Mouse (Mus musculus): Measurements from ENCODE around the gene Zfp318. TPM values are rescaled to one million over a fixed set of nuclear protein-coding genes. Genes with fewer than 3 reads are reported as not detected.

Gene Zfp318
- 2.3 and 2.8 TPM in 2 replicates for polyA plus RNA-seq (2015; fragmentation: Nextera tagmentation; extraction: Ambion mirVana)

GRCm38 (mm10) chr17:46383294-46384060 lies at the start of gene Zfp318:
Gene Zfp318, plus strand, starts transcription at chr17:46383731.
- WGBS, result 1% methylated on average over 86 of the region's 105 CpGs
- ATAC-seq, result peak; percentile 99
- Histone ChIP-seq H3K4me1 (ENCODE audit: control insufficient read depth, insufficient read depth, low read length) (no peaks in the 10 kb centered on the region), H3K4me3 (ENCODE audit: low read length) (peak within 1 kb of the TSS; percentile 90), H3K9ac (ENCODE audit: low read depth, low read length) (peak within 1 kb of the TSS; percentile 96), H3K9me3 (ENCODE audit: control insufficient read depth, low read length) (no peaks in the 10 kb centered on the region), H3K27ac (ENCODE audit: low read length) (peak within 1 kb of the TSS; percentile 82), H3K4me2 (ENCODE audit: low read depth, low read length) (peak within 1 kb of the TSS; percentile 70), H3K27me3 (replicated peaks; ENCODE audit: control insufficient read depth, insufficient read depth, low read length) (no peaks in the 10 kb centered on the region), H3K36me3 (ENCODE audit: control insufficient read depth, insufficient read depth, low read length) (no peaks in the 10 kb centered on the region)

DNA sequence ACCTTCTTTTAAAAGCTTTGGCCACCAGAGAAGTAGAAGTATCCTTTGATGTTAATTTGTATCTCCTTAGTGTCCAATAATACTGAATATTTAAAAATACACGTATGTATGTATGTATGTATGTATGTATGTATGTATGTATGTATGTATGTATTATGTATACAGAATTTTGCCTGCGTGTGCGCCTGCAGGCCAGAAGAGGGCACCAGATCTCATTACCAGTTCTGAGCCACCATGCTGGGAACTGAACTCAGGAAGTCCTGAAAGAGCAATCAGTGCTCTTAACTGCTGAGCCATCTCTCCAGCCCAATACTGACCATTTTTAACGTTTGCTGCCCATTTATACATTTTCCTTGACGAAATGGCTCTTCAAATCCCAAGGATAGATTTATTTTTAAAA lies 47.1 kb upstream of the Zfp318 start:
- Histone ChIP-seq H3K4me2 (ENCODE audit: low read depth, low read length) (no peak overlapping the region), H3K4me1 (ENCODE audit: control insufficient read depth, insufficient read depth, low read length) (no peaks in the 10 kb centered on the region), H3K9ac (ENCODE audit: low read depth, low read length) (no peak overlapping the region), H3K36me3 (ENCODE audit: control insufficient read depth, insufficient read depth, low read length) (no peaks in the 10 kb centered on the region), H3K4me3 (ENCODE audit: low read length) (no peak overlapping the region), H3K9me3 (ENCODE audit: control insufficient read depth, low read length) (no peaks in the 10 kb centered on the region), H3K27ac (ENCODE audit: low read length) (no peak overlapping the region), H3K27me3 (replicated peaks; ENCODE audit: control insufficient read depth, insufficient read depth, low read length) (no peaks in the 10 kb centered on the region)
- no peak for ATAC-seq
- 28% methylated on average over 5 of the region's 5 CpGs for WGBS

- Histone ChIP-seq H3K4me1 (ENCODE audit: control insufficient read depth, insufficient read depth, low read length) (no peaks in the 10 kb centered on the region), H3K4me3 (ENCODE audit: low read length) (no peak overlapping the region), H3K9ac (ENCODE audit: low read depth, low read length) (no peak overlapping the region), H3K9me3 (ENCODE audit: control insufficient read depth, low read length) (peaks cover 9% of the 10 kb centered on the region; the same call in 1 of the 2 replicates), H3K4me2 (ENCODE audit: low read depth, low read length) (no peak overlapping the region), H3K36me3 (ENCODE audit: control insufficient read depth, insufficient read depth, low read length) (no peaks in the 10 kb centered on the region), H3K27me3 (replicated peaks; ENCODE audit: control insufficient read depth, insufficient read depth, low read length) (no peaks in the 10 kb centered on the region), H3K27ac (ENCODE audit: low read length) (no peak overlapping the region)
- 67% methylated on average over 7 of the region's 7 CpGs for WGBS
- no peak for ATAC-seq
These were observed 42.3 kb upstream of the Zfp318 start for GRCm38 (mm10) chr17:46341208-46341607.

DNA sequence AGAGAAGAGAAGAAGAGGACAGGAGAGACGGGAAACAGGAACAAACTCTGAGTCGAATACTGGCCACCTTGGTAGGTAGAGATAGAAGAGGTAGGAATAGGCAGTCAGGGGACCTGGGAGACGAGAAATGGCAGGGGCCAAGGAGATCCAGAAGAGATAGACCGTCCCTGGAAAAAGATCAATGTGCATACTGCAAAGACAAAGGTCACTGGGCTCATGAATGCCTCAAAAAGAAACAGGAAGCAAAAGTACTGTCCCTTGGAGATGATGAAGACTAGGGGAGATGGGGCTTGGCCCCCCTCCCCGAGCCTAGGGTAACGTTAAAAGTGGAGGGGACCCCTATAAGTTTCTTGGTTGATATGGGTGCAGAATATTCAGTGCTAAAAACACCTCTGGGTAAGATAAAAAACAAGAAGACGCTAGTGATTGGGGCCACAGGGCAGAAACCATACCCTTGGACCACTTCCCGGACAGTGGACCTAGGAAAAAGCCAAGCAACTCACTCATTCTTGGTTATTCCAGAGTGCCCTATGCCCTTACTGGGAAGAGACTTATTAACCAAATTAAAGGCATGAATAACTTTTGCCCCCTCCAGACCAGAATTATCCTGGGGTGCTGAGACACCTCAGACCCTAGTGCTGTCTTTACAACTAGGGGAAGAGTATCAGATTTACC lies 32.4 kb upstream of the Zfp318 start:
- ATAC-seq, result no peak
- no peak overlapping the region for H3K9ac ChIP-seq (ENCODE audit: low read depth, low read length)
- H3K4me1 ChIP-seq (ENCODE audit: control insufficient read depth, insufficient read depth, low read length), result no peaks in the 10 kb centered on the region
- whole genome bisulfite sequencing, result 86% methylated on average over 8 of the region's 8 CpGs
- H3K9me3 ChIP-seq (ENCODE audit: control insufficient read depth, low read length), result no peaks in the 10 kb centered on the region
- no peak overlapping the region for H3K4me3 ChIP-seq (ENCODE audit: low read length)
- H3K27me3 ChIP-seq (replicated peaks; ENCODE audit: control insufficient read depth, insufficient read depth, low read length), result no peaks in the 10 kb centered on the region
- no peaks in the 10 kb centered on the region for H3K36me3 ChIP-seq (ENCODE audit: control insufficient read depth, insufficient read depth, low read length)
- H3K4me2 ChIP-seq (ENCODE audit: low read depth, low read length), result no peak overlapping the region
- no peak overlapping the region for H3K27ac ChIP-seq (ENCODE audit: low read length)

DNA sequence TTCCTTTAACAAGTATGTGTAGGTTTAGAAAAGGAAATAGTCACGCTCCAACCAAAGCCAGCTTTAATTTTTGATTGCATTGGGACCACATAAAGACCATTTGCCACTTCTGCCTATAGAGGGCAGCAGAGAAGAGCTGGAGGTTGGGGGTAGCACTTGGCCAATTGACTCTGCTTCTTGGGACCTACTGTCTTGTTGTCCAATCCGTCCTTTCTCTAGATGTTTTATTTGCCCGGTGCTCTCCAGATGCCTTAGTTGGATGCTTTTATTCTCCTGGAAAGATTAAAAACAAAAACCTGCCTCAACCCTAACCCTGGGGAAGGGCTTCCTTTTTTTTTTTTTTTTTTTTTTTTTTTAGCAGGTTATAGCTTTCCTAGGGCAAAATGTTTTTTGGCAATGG lies 11.7 kb upstream of the Zfp318 start:
- Histone ChIP-seq H3K4me2 (ENCODE audit: low read depth, low read length) (no peak overlapping the region), H3K4me1 (ENCODE audit: control insufficient read depth, insufficient read depth, low read length) (no peaks in the 10 kb centered on the region), H3K9ac (ENCODE audit: low read depth, low read length) (no peak overlapping the region), H3K4me3 (ENCODE audit: low read length) (no peak overlapping the region), H3K27me3 (replicated peaks; ENCODE audit: control insufficient read depth, insufficient read depth, low read length) (no peaks in the 10 kb centered on the region), H3K9me3 (ENCODE audit: control insufficient read depth, low read length) (no peaks in the 10 kb centered on the region), H3K27ac (ENCODE audit: low read length) (no peak overlapping the region), H3K36me3 (ENCODE audit: control insufficient read depth, insufficient read depth, low read length) (no peaks in the 10 kb centered on the region)
- WGBS, result 72% methylated on average over 3 of the region's 3 CpGs
- ATAC-seq, result no peak

- Histone ChIP-seq H3K4me1 (ENCODE audit: control insufficient read depth, insufficient read depth, low read length) (no peaks in the 10 kb centered on the region), H3K4me3 (ENCODE audit: low read length) (no peak overlapping the region), H3K27me3 (replicated peaks; ENCODE audit: control insufficient read depth, insufficient read depth, low read length) (no peaks in the 10 kb centered on the region), H3K36me3 (ENCODE audit: control insufficient read depth, insufficient read depth, low read length) (no peaks in the 10 kb centered on the region), H3K4me2 (ENCODE audit: low read depth, low read length) (no peak overlapping the region), H3K27ac (ENCODE audit: low read length) (no peak overlapping the region), H3K9ac (ENCODE audit: low read depth, low read length) (no peak overlapping the region), H3K9me3 (ENCODE audit: control insufficient read depth, low read length) (no peaks in the 10 kb centered on the region)
- WGBS, result 90% methylated on average over 3 of the region's 3 CpGs
- no peak for ATAC-seq
These were observed 5.0 kb upstream of the Zfp318 start for GRCm38 (mm10) chr17:46378564-46378963.

DNA sequence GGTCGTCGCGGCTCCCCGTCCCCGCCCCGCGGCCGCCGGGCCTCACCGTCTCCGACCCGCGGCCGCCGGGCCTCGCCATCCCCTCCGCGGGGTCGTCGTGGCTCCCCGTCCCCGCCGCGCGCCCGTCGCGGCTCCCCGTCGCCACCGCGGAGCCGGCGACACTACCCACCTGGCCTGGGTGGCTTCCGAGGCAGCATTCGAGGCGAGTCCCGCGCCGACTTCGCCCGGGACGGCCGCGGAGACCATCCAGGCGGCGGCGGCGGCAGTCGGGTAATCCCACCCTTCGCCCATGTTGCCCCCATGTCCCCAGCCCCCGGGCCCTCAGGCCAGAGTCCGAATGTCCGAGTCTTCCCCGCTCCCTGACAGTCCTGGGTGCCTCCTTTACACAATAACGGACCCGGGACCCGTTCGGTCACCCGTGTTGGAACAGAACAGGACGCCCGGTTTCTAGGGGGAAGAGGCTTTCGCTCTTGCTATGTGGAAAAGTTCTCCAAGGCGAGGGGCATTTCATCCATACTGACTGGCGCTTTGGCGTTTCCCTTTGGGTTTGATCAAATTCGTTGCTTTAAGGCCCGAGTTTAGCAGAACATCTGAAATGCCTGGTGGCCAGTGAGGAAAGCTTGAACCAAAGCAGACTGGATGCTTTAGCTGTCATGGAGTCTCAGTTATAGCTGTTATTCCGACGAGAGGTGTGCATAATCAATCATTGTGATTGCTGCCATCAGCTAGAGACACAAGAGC lies 700 bp downstream of the Zfp318 start:
- Histone ChIP-seq H3K27ac (ENCODE audit: low read length) (peak overlapping the region; percentile 82), H3K9me3 (ENCODE audit: control insufficient read depth, low read length) (no peaks in the 10 kb centered on the region), H3K4me1 (ENCODE audit: control insufficient read depth, insufficient read depth, low read length) (no peaks in the 10 kb centered on the region), H3K27me3 (replicated peaks; ENCODE audit: control insufficient read depth, insufficient read depth, low read length) (no peaks in the 10 kb centered on the region), H3K4me3 (ENCODE audit: low read length) (peak overlapping the region; percentile 90), H3K9ac (ENCODE audit: low read depth, low read length) (peak overlapping the region; percentile 96), H3K36me3 (ENCODE audit: control insufficient read depth, insufficient read depth, low read length) (no peaks in the 10 kb centered on the region), H3K4me2 (ENCODE audit: low read depth, low read length) (peak overlapping the region; percentile 70)
- under 1% methylated on average over 68 of the region's 70 CpGs for WGBS
- no peak; the same call in 1 of the 2 replicates for ATAC-seq

DNA sequence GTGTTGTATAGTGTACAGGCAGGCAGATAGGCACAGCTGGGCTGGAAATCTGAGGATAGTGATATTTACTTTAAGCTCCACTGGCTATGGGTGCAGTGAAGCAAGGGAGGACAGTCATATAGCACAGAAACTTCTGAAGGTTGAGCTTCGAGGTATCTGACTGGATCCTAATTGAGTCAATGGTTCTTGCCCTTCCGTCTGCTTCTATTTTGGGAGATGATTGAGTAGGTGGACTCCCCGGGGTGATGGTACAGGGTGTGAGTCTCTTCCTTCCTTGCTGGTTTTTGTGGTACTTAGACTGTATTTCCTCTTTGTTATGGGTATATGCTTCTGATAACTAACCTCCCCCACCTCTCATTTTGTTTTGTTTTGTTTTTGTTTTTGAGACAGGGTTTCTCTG lies 4.7 kb downstream of the Zfp318 start:
- WGBS, result 76% methylated on average over 3 of the region's 3 CpGs
- Histone ChIP-seq H3K36me3 (ENCODE audit: control insufficient read depth, insufficient read depth, low read length) (no peaks in the 10 kb centered on the region), H3K4me1 (ENCODE audit: control insufficient read depth, insufficient read depth, low read length) (no peaks in the 10 kb centered on the region), H3K4me2 (ENCODE audit: low read depth, low read length) (no peak overlapping the region), H3K27me3 (replicated peaks; ENCODE audit: control insufficient read depth, insufficient read depth, low read length) (no peaks in the 10 kb centered on the region), H3K27ac (ENCODE audit: low read length) (no peak overlapping the region), H3K9me3 (ENCODE audit: control insufficient read depth, low read length) (no peaks in the 10 kb centered on the region), H3K4me3 (ENCODE audit: low read length) (no peak overlapping the region), H3K9ac (ENCODE audit: low read depth, low read length) (no peak overlapping the region)
- no peak for ATAC-seq

- no peaks in the 10 kb centered on the region for H3K4me1 ChIP-seq (ENCODE audit: control insufficient read depth, insufficient read depth, low read length)
- no peaks in the 10 kb centered on the region for H3K9me3 ChIP-seq (ENCODE audit: control insufficient read depth, low read length)
- ATAC-seq, result no peak
- no peak overlapping the region for H3K27ac ChIP-seq (ENCODE audit: low read length)
- H3K9ac ChIP-seq (ENCODE audit: low read depth, low read length), result no peak overlapping the region
- 46% methylated on average over 2 of the region's 2 CpGs for WGBS
- H3K36me3 ChIP-seq (ENCODE audit: control insufficient read depth, insufficient read depth, low read length), result peaks cover 4% of the 10 kb centered on the region; the same call in 1 of the 2 replicates
- H3K4me3 ChIP-seq (ENCODE audit: low read length), result no peak overlapping the region
- no peaks in the 10 kb centered on the region for H3K27me3 ChIP-seq (replicated peaks; ENCODE audit: control insufficient read depth, insufficient read depth, low read length)
- no peak overlapping the region for H3K4me2 ChIP-seq (ENCODE audit: low read depth, low read length)
These were observed 9.5 kb downstream of the Zfp318 start for GRCm38 (mm10) chr17:46393012-46393411.
